Mouse (Mus musculus): ENCODE measurements around the gene Kcna10.

- TF ChIP-seq POLR2A (IDR thresholded peaks at IDR 0.05; ENCODE audit: low read depth, low read length) = no peak
- TF ChIP-seq CTCF (IDR thresholded peaks at IDR 0.05; ENCODE audit: extremely low read depth, insufficient read length, insufficient replicate concordance, low read depth, low read length) = no peak
Observed at GRCm38 (mm10) chr3:107162741-107163140, 20.1 kb upstream of the Kcna10 start.

Measured in small intestine, adult 2 months (tissue).